Mouse (Mus musculus) stomach, postnatal 0 days (tissue): Measurements from ENCODE around the gene Rprd1b.

ENCODE experiments used
- CTCF ChIP-seq: IDR thresholded peaks from 2 replicates; pipeline ENCODE4 v1.5.1; 2016; ENCODE audit warnings: antibody characterized with exemption, low read depth, mild to moderate bottlenecking, moderate library complexity
- EP300 ChIP-seq: optimal IDR thresholded peaks from 2 replicates; pipeline ENCODE3; 2016; ENCODE audit warnings: antibody characterized with exemption

- TF ChIP-seq CTCF = no peak
- TF ChIP-seq EP300 = no peak
Measured at GRCm38 (mm10) chr2:158152685-158153309, 124.5 kb downstream of the Rprd1b start.
